Mouse (Mus musculus): ENCODE results near the gene Prkar2a.

DNA sequence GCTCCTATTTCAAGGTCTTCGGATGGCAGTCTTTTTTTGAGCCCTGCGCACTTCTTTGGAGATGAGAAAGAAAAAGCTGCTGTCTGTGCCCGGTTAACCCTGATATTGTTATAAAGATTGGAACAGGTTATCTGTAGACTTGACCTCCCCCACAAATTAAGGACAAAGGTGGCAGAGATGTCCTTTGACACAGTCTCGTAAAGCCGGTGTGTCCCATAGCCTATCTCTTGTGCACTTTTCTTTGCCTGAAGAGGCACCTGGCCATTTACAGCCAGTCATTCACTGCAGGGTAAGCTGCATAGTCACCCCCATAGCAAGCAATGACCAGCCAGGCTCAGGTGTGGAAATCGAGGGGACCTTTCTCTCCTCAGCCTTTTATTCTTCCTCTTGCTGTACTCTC is 26.5 kb upstream of the Prkar2a start:
- TF ChIP-seq ZNF384 (IDR thresholded peaks at IDR 0.05; ENCODE audit: low read depth, low read length) = no peak
- no peak for TF ChIP-seq CHD2 (IDR thresholded peaks at IDR 0.05; ENCODE audit: low read depth, low read length)
- no peak for TF ChIP-seq ZC3H11A (IDR thresholded peaks at IDR 0.05; ENCODE audit: borderline replicate concordance, low read depth, low read length)
- no peak for TF ChIP-seq MAFK (IDR thresholded peaks at IDR 0.05; ENCODE audit: insufficient read depth, low read depth, low read length)
- no peak for TF ChIP-seq HCFC1 (IDR thresholded peaks at IDR 0.05; ENCODE audit: borderline replicate concordance, insufficient read depth, low read length)

All from ES-E14 (cell line).